Mouse (Mus musculus): Measurements from ENCODE around the gene Slco3a1. TPM values are rescaled to one million over a fixed set of nuclear protein-coding genes. Genes with fewer than 3 reads are reported as not detected.

The Slco3a1 gene
- total and polyA plus RNA-seq, 2 experiments, result 2.1 to 4.3 TPM

DNA sequence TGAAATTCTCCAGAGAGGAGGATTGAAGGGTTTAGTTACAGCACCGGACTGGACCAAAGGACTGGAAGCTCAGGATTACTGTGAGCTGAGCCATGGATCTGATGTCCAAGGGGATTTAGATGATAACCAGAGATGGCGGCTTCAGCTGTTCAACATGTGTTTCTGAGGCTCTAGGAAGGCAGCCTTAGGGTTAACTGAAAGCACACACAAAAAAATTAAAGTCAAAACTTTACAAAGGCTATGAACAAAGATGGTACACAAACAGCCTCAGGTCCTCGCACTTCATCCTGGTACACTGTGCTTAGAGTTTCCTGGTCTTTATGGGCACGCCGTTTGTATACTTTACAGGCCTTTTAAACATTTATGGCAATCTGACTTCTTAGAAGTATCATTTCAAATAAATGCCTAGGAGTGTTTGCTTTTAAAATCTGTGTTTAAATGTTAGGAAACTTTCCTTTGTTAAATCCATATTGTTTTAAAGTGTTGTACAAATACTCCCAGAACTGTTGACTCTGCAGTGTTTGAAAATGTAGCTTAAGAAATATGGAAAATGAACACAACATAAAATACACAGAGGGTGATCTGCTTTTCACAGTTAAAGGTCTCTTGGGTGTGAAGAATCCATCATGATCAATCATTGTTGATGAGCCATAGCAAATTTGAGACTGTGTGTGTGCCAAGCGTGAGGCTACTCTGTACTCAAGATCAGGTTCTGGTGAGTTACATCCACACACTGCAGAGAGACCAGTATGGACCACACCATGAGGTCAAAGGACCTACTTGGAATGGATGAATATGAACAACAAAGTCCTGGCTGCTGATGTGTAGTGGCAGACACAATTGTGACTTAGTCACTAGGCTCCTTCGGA lies 223.5 kb downstream of the Slco3a1 start:
- DNase-seq (ENCODE audit: extremely low read depth, low read depth, low spot score), result no peak
- 87% methylated on average over 7 of the region's 7 CpGs for WGBS

DNA sequence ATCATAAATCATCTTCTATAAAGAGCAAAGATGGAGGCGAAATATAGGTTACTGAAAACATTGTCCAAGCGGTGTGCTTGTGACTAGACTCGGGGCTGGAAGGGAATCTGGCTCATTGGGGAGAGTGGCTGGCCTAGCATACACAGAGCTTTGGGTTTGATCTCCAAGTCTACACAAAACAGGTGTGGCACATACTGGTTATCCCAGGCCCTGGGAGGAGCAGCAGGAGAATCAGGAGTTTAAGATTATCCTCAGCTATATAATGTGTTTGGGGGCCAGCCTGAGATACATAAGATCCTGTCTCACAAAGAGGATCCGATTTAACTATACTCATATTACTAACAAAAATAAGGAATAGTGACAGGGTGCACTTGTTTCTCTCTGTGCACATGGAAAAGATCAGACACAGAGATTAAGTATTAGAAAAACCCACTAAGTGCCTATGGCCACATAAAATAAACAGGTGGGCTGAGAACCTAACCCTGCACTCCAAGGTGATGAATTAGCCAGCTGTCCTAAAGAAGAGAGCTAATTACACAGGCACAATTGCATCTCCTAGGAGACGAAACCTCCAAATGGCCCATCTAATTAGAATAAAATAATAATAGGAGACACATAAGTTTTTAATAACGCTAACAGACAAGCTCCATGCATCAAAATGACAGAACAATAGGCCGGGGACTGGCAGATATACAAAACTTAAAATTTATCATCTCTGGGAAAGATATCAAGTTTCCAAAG lies 224.3 kb downstream of the Slco3a1 start:
- H3K27me3 ChIP-seq (ENCODE audit: control insufficient read depth, insufficient read depth, low read length), result no peaks in the 10 kb centered on the region; the same call in 1 of the 2 replicates
- H3K9ac ChIP-seq (ENCODE audit: low read depth, low read length), result no peak overlapping the region
- H3K36me3 ChIP-seq (ENCODE audit: control insufficient read depth, insufficient read depth, low read length), result no peaks in the 10 kb centered on the region
- H3K4me3 ChIP-seq (ENCODE audit: insufficient read depth, low read depth, low read length), result no peak overlapping the region
- DNase-seq (ENCODE audit: extremely low read depth, low read depth, low spot score), result no peak
- no peak for TF ChIP-seq POLR2A (IDR thresholded peaks at IDR 0.05; ENCODE audit: extremely low read depth, insufficient read depth, low read length)
- TF ChIP-seq CTCF (IDR thresholded peaks at IDR 0.05; ENCODE audit: low read depth, low read length), result no peak
- no peaks in the 10 kb centered on the region for H3K79me2 ChIP-seq (ENCODE audit: control insufficient read depth, insufficient read depth, low read length)
- WGBS, result 86% methylated on average over 7 of the region's 7 CpGs
- no peak overlapping the region for H3K27ac ChIP-seq (replicated peaks; ENCODE audit: insufficient read depth, low read depth, low read length)
- no peaks in the 10 kb centered on the region for H3K4me1 ChIP-seq (ENCODE audit: control insufficient read depth, insufficient read depth, low read length)

More for the DNA sequence above, 223.5 kb downstream of the Slco3a1 start:
- H3K27ac ChIP-seq (replicated peaks; ENCODE audit: insufficient read depth, low read depth, low read length), result no peak overlapping the region
- H3K36me3 ChIP-seq (ENCODE audit: control insufficient read depth, insufficient read depth, low read length), result no peaks in the 10 kb centered on the region
- H3K4me1 ChIP-seq (ENCODE audit: control insufficient read depth, insufficient read depth, low read length), result no peaks in the 10 kb centered on the region
- no peak overlapping the region for H3K9ac ChIP-seq (ENCODE audit: low read depth, low read length)
- H3K4me3 ChIP-seq (ENCODE audit: insufficient read depth, low read depth, low read length), result no peak overlapping the region
- H3K27me3 ChIP-seq (ENCODE audit: control insufficient read depth, insufficient read depth, low read length), result no peaks in the 10 kb centered on the region; the same call in 1 of the 2 replicates
- no peak for TF ChIP-seq POLR2A (IDR thresholded peaks at IDR 0.05; ENCODE audit: extremely low read depth, insufficient read depth, low read length)
- no peak for TF ChIP-seq CTCF (IDR thresholded peaks at IDR 0.05; ENCODE audit: low read depth, low read length)
- no peaks in the 10 kb centered on the region for H3K79me2 ChIP-seq (ENCODE audit: control insufficient read depth, insufficient read depth, low read length)

DNA sequence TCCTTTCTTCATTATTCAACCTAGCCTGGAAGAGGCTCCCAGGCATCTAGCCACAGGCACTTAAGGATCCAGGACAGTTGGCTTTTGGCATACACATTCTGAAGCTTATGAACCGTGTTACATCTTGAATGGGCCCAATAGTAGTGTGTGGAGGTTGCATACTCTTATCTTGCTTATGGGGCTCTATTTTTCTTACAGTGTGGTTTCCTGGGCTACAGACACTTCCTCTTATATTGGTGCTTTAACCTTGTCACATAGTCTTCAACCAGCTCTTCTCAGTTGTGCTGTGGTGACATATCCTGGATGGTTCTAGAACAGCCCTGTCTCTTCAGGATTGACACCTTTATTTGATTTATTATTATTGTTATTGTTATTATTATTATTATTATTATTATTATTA lies 225.6 kb downstream of the Slco3a1 start:
- no peaks in the 10 kb centered on the region for H3K4me1 ChIP-seq (ENCODE audit: control insufficient read depth, insufficient read depth, low read length)
- H3K27ac ChIP-seq (replicated peaks; ENCODE audit: insufficient read depth, low read depth, low read length), result no peak overlapping the region
- TF ChIP-seq POLR2A (IDR thresholded peaks at IDR 0.05; ENCODE audit: extremely low read depth, insufficient read depth, low read length) (no peak), CTCF (IDR thresholded peaks at IDR 0.05; ENCODE audit: low read depth, low read length) (no peak)
- H3K4me3 ChIP-seq (ENCODE audit: insufficient read depth, low read depth, low read length), result no peak overlapping the region
- no peak overlapping the region for H3K9ac ChIP-seq (ENCODE audit: low read depth, low read length)
- H3K36me3 ChIP-seq (ENCODE audit: control insufficient read depth, insufficient read depth, low read length), result no peaks in the 10 kb centered on the region
- DNase-seq (ENCODE audit: extremely low read depth, low read depth, low spot score), result no peak
- WGBS, result 71% methylated on average over 1 of the region's 1 CpGs
- no peaks in the 10 kb centered on the region; the same call in 1 of the 2 replicates for H3K27me3 ChIP-seq (ENCODE audit: control insufficient read depth, insufficient read depth, low read length)
- H3K79me2 ChIP-seq (ENCODE audit: control insufficient read depth, insufficient read depth, low read length), result no peaks in the 10 kb centered on the region

DNA sequence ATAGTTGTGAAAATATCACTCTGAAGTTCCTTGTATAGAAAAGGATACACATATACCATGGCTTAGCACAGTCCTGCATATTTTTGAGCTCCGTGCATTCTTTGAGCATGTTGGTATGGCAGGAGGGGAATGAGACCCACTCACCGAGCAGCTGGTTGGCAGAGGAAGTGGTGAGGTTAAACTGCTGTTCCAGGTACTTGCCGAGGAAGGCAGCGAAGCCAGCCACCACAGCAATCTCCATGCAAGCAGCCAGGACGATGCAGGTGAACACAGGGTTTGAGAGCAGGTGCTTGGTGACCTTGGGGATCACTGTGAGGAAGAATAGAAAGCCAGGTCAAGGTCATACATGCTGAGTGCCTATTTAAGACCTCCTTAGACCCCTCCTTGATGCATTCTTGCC lies 226.9 kb downstream of the Slco3a1 start:
- Histone ChIP-seq H3K9ac (ENCODE audit: low read depth, low read length) (no peak overlapping the region), H3K36me3 (ENCODE audit: control insufficient read depth, insufficient read depth, low read length) (no peaks in the 10 kb centered on the region), H3K4me1 (ENCODE audit: control insufficient read depth, insufficient read depth, low read length) (no peaks in the 10 kb centered on the region), H3K27me3 (ENCODE audit: control insufficient read depth, insufficient read depth, low read length) (no peaks in the 10 kb centered on the region; the same call in 1 of the 2 replicates), H3K4me3 (ENCODE audit: insufficient read depth, low read depth, low read length) (no peak overlapping the region), H3K27ac (replicated peaks; ENCODE audit: insufficient read depth, low read depth, low read length) (no peak overlapping the region), H3K79me2 (ENCODE audit: control insufficient read depth, insufficient read depth, low read length) (no peaks in the 10 kb centered on the region)
- DNase-seq (ENCODE audit: extremely low read depth, low read depth, low spot score), result no peak
- 79% methylated on average over 5 of the region's 5 CpGs for WGBS
- TF ChIP-seq CTCF (IDR thresholded peaks at IDR 0.05; ENCODE audit: low read depth, low read length) (no peak), POLR2A (IDR thresholded peaks at IDR 0.05; ENCODE audit: extremely low read depth, insufficient read depth, low read length) (no peak)

DNA sequence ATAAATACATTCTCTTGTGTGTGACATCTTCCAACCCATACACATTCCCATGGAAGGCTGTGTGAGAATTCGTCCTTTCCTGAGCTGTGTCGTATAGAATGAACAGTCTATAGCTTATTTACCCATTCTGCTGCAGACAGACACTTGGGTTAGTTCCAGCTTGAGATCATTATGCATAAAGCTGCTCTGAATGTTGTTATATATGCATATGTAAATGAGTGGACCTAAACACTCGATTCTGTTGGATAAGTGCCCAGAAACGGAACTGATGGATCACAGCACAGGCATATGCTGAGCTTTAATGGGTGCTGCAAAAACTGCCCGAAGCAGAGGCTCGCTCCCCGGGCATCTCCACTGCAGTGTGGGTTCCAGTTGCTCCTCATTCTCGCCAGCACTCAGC lies 229.5 kb downstream of the Slco3a1 start:
- H3K9ac ChIP-seq (ENCODE audit: low read depth, low read length), result no peak overlapping the region
- H3K4me3 ChIP-seq (ENCODE audit: insufficient read depth, low read depth, low read length), result no peak overlapping the region
- no peaks in the 10 kb centered on the region for H3K36me3 ChIP-seq (ENCODE audit: control insufficient read depth, insufficient read depth, low read length)
- no peaks in the 10 kb centered on the region for H3K27me3 ChIP-seq (ENCODE audit: control insufficient read depth, insufficient read depth, low read length)
- no peak overlapping the region for H3K27ac ChIP-seq (replicated peaks; ENCODE audit: insufficient read depth, low read depth, low read length)
- WGBS, result 80% methylated on average over 8 of the region's 8 CpGs
- DNase-seq (ENCODE audit: extremely low read depth, low read depth, low spot score), result no peak
- TF ChIP-seq CTCF (IDR thresholded peaks at IDR 0.05; ENCODE audit: low read depth, low read length), result no peak
- TF ChIP-seq POLR2A (IDR thresholded peaks at IDR 0.05; ENCODE audit: extremely low read depth, insufficient read depth, low read length), result no peak
- H3K79me2 ChIP-seq (ENCODE audit: control insufficient read depth, insufficient read depth, low read length), result no peaks in the 10 kb centered on the region
- H3K4me1 ChIP-seq (ENCODE audit: control insufficient read depth, insufficient read depth, low read length), result no peaks in the 10 kb centered on the region

Data from liver, adult 2 months (tissue).